Mouse (Mus musculus) adrenal gland (tissue): ENCODE results near the gene Cage1.

Experiments used
- intact Hi-C: fragments of 180-260 bp; cut with DNase I; formaldehyde crosslinking; loops from one replicate; pipeline ENCODE4 v1.15.1; 2025
- microRNA-seq, 2 experiments: library from miRNA; unstranded; fragments of <30 nt; microRNA quantifications; one replicate each; pipeline ENCODE4; 2019

Cage1 gene

GRCm38 (mm10) chr13:37967565-37967964 lies 69.3 kb downstream of the Cage1 start:
- intact Hi-C loops = no loop called here

- intact Hi-C loops = no loop called here
Observed at GRCm38 (mm10) chr13:37967052-37967437, 69.8 kb downstream of the Cage1 start.

DNA sequence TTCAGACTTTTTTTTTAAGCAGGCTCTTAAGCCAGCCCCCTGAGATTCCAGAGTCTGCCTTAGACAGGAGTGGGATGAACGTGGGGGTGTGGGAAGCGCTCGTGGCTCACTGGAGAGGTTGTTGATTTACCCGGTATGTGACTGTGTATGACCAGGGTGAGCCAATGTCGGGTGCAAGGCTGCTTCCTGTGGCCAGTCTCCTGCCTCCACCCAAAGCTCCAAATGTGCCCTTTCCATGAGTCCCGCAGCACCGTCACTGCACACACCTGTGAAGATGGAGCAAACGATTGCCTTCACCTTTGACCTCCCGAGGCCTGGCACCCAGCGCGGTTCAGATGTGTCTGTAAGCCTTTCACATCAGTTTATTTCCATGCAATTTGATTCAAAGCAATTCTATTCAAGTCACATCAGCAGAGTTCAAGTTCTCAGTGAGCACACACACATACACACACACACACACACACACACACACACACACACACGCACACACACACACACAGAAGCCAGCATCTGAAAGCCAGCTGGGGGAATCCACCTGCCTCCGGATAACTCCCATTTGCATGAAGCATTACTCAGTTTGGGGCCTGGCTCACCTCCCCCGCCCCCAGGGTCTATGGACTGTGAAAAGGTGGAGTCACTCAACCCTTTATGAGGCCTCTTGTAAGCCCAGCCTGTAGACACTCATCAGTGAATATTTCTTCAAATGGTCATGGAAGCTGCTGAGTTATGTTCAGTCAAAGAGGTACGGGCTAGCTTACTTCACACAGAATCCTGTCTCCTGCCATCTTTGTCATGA lies 70.4 kb downstream of the Cage1 start:
- intact Hi-C loops = no loop called here

DNA sequence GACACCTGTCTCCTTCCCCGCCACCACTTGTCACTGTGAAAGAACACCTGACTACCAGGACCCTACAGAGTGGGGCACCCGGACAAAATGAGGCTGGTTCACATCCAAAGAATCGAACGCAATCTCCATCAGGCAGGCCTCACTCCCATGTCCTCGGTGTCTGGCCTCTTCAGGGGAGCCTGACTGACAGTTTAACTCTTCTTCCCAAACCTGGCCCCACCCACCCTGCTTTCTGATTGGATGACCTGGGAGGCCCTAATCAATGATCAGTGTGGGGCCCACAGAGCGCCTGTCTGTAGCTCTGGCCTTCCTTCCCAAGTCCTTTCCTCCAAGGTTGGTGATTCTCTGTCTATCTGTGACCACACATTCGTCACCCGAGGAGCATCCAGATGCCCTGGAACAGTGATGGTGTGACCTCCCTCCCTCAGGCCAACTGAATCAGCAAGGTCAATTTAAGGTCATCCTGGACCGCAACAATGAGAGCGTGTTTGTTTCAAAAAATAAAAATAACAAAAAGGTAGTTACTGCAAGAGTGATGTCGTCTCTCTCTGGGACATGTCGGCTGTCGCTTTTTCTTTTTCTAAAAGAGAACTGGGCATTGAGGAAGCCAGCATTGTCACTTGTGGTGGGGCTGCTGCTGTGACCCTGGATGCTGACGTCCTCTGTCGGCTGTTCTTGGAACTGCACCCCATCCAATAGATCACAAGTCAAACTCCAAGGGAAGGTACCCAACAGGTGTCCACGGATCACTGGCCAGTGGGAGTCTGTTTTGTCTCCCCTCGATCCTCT lies 71.5 kb downstream of the Cage1 start:
- intact Hi-C loops = no loop called here

DNA sequence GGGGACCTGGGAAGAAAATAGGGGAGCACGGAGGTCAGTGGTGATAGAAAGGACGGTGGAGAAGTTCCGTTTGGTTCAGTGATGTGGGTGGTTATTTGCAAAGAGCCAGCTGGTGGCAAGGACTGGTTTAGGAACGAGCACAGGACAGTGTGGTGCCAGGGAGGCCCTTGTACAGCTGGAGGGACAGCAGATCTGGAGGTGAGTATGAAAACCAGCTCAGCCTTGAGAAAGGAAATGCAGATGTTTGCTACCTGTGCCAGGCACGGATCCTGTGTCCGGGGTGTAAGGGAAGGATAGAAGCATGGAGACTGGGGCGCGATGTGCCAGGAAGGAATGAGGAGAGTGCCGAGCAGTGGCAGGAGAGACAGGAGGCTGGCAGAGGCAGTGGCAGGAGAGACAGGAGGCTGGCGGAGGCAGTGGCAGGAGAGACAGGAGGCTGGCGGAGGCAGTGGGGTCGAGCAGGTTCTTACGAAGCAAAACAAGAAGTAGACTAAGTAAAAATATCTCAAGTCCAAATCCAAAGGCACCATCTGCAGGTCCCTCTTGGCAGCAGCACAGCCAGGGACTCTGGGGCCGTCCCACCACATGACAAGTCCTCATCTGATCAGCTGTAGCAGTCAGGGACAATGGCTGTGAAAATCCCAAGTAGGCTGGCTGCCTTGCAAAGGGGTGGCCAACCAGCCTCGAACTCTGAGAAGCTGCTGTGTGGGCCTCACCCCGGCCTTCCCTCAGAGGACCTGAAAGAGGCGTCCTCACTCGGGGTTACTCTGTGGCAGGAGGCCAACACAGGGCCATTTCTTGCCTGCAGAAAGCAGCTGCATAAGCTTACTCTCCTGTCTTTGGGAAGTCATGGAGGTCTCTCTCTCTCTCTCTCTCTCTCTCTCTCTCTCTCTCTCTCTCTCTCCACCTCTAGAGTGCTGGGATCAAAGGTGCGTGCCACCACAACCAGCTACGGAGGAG lies 72.5 kb downstream of the Cage1 start:
- intact Hi-C loops = no loop called here

DNA sequence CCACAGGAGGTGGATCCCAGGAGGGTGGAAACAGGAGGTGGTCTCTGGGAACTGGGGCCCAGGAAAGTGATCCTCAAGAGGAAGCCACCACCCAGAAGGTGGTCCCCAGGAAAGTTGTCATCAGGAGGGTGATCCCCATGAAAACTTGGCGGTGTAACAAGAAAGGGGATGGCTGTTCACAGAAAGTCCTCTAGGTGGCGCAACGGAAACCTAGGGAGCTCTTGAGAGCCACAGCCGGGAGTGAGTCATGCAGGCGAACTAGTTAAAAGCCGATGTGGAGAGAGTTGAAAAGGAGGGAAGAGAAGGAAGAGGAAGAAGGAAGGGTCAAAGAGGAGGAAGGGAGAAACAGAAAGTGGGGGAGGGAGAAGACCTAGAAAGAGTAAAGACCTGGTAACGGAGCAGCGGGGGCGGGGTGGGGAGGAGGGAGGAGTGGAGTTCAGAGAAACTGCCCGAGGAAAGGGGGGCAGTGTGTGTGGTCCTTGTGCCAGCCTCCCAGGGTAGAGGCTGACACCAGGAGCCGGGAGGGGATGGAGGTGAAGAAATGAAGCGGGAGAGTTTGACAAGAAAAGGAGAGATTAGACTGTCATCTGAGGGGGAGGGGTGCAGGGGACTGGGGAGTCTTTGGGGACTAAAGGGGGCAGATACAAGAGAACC lies 73.4 kb downstream of the Cage1 start:
- intact Hi-C loops = no loop called here

DNA sequence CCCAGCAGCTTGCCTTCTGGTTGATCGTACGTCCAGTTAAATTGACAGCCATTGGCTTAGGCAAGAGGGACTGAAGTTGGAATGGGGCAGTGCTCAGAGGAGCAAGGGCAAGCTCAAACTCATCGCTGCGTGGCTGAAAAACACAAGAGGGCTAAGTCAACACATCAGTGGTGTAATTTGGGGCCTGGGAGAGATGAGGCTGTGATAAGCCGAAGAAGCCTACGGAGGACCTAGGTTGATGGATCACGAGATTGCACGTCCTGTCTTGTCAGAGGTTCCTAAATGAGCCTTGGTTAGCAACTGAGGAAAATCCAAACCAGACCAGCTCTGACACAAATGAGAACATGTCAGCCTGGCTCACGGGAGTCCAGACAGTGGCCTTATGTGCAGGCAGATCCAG lies 74.3 kb downstream of the Cage1 start:
- intact Hi-C loops = no loop called here

DNA sequence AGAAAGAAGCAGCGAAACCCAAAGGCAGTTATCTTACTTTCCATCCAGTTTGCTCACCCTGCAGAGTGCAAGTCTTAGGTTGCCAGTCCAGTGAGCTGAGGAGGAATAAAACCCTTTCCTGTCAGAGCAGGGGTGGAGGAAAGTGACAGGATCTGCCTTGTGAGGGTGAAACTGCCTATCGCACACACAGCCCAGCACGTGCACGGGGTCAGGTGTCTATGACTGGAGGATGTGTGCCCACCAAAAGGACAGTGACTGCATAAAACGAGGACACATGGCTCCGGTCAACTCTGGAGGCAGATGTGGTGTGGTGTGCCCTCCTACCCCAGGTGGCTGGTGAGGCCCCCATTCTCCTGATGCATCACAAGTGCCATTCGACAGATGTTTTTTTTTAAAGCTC lies 76.9 kb downstream of the Cage1 start:
- intact Hi-C loops = no loop called here

DNA sequence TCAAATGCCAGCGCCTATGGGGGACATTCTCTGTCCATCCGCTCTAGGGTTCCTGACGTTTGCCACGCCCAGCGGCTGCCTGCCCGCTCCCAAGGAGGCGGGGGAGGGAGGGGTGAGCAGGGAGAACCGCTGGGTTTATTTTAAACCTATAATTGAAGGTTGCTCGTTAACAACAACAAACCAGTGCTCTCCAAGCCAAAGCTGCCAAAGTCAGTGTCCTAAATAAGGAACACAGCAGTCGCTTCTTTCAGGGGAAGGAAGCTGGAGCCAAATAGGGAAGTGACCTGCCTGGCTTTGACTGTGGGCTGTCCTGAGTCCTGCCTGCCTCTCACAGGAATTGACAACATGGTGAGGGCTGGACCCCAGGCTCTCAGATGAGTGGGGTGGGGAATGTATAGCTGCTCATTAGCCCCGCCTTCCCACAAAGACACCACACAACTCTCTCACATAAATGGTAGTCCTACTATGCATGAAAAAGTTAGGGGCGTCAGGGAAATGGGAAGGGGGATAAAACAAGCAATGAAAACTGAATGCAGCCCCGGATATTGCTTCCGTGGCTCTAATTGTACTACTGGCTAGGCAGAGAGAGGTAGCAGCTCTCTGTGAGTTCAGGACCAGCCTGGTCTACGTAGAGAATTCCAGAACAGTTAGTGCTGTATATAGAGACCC lies 77.5 kb downstream of the Cage1 start:
- intact Hi-C loops = no loop called here

DNA sequence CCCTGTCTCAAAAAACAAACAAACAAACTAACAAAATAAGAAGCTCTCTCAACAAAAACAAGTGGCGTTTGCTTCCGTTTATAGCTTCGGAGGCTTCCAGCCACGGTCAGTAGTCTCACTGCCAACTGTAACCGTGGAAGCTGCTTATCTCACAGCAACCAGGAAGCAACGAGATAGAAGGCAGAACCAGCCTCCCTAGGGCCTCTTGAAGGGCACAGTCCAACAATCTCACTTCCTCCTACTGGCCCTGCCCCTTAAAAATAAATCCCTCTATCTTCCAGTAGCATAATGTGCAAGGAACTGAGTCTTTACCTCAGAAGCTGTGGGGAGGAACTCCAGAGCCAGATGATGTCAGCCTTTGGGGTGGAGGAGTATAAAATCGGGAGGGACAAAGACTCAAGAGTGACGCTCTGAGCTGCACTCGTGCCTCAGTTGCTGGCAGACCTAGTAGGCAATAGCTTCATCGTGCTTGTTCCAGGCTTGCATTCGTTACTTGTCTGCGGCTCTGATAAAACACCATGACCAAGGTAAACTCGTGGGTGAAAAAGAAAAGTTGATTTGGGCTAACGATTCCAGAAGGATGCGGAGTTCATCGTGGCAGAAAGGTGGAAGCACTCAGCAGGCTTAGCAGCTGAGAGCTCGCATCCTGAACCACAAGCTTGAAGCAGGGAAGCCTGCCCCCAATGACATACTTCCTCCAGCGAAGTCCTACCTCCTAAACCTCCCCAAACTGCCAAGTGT lies 78.2 kb downstream of the Cage1 start:
- intact Hi-C loops = no loop called here

Small RNA genes lying within 50 kb of the gene (microRNA-seq; reads per million reads assigned to microRNA genes)
- gene Gm27387 = 0 reads per million in 2 experiments
